Mouse (Mus musculus) cortical plate, adult 2 months (tissue): ENCODE results near the gene Olfr924. TPM values are rescaled to one million over a fixed set of nuclear protein-coding genes. Genes with fewer than 3 reads are reported as not detected.
"Not testable (repeated sequence)": the region's sequence is repeated elsewhere in the genome, so short reads cannot be mapped to it uniquely, and the experiment has no call there.

Experiments used
- H3K27ac ChIP-seq: fragments of 200-500 bp; 2 replicates; pipeline ENCODE4 v1.5.1; 2012; ENCODE audit warnings: low read length, control low read depth, inconsistent platforms; ENCODE audit not compliant: insufficient read depth
- H3K4me1 ChIP-seq: fragments of 200-500 bp; 2 replicates; pipeline ENCODE4 v1.6.1; 2011; ENCODE audit warnings: low read length; ENCODE audit not compliant: control insufficient read depth, insufficient read depth
- H3K4me3 ChIP-seq: fragments of 200-500 bp; 2 replicates; pipeline ENCODE4 v1.5.1; 2011; ENCODE audit warnings: mild to moderate bottlenecking, low read length, control low read depth; ENCODE audit not compliant: insufficient read depth
- CTCF ChIP-seq: fragments of 200-500 bp; IDR thresholded peaks from 2 replicates; pipeline ENCODE4 v1.5.1; 2011; ENCODE audit warnings: mild to moderate bottlenecking, control low read depth, low read length; ENCODE audit not compliant: insufficient read depth; ENCODE audit errors: extremely low read depth
- POLR2A ChIP-seq: fragments of 200-500 bp; IDR thresholded peaks from 2 replicates; pipeline ENCODE4 v1.6.1; 2011; ENCODE audit warnings: mild to moderate bottlenecking, low read length, control low read depth; ENCODE audit not compliant: insufficient read depth; ENCODE audit errors: extremely low read depth
- polyA plus RNA-seq: library from polyadenylated mRNA; depleted of rRNA; stranded (reverse); fragments of >200 nt; gene quantifications from 2 replicates; pipeline ENCODE4 v1.2.3, GENCODE M21; 2012; rRNA removed

Olfr924 gene
- polyA plus RNA-seq, result not detected in 2 replicates

DNA sequence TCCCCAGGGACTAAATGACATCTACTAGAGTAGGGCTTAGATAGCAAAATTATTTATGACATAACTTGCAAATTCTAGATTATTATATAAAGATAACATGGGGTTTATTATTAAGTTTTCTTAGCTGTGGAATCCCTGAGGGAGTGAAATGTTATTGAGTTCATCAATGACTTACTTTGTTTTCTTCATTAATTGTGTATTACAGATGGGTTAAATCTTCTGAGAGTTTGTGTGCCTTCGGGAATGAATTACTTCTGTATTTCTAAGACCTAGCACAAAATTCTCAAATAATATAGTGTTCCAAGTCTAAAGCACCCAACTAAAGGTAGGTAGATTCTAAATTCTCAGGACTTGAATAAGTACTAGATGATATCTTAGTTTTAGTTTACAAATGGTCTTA is at the start of gene Olfr924:
TSS of gene Olfr924 (plus strand) at position 301 of the 400 bp plus-strand sequence.
- no peaks in the 10 kb centered on the region for H3K4me1 ChIP-seq
- H3K4me3 ChIP-seq, result no peak within 1 kb of the TSS
- TF ChIP-seq CTCF (no peak), POLR2A (no peak)
- no peak within 1 kb of the TSS for H3K27ac ChIP-seq

DNA sequence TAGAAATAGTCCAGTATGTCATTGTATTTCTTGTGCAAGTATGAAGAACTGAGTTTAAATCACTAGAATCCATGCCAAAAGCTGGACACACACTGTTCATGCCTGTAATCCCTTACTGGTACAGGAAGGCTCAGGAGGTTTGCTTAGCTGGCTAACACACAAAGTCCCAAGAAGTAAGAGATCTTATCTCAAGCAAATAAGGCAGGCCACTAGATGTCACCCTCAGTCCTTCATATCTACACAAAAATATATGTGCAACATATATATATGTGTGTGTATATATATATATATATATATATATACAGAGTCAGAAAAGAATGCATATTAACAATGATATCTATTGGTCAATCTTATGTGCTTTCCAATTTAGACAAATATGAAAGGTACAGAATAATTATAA is 38.6 kb upstream of the Olfr924 start:
- Histone ChIP-seq H3K4me3 (no peak overlapping the region), H3K27ac (no peak overlapping the region), H3K4me1 (no peaks in the 10 kb centered on the region)
- TF ChIP-seq CTCF (no peak), POLR2A (no peak)

DNA sequence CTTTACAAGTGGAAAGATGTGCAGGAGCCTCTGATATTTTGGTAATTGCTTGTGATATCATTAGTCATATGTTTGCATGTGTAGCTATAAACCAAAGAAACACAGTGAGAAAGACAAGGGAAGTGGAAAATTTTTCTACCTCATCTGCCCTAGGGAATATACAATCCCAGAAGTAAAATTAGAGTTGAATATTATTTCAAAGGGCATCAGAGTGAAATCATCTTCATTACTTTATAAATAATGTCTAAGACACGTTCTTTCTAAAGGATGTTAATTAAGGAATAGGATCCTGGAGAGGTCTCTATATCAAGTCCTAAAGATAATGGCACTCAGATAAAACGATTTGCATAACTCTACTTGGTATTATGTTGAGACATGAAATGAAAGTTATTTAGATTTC is 29.9 kb upstream of the Olfr924 start, which contains the start of gene Olfr922:
TSS of gene Olfr922 (plus strand) at position 301 of the 400 bp plus-strand sequence.
- H3K27ac ChIP-seq, result no peak within 1 kb of the TSS
- no peak within 1 kb of the TSS for H3K4me3 ChIP-seq
- no peaks in the 10 kb centered on the region for H3K4me1 ChIP-seq
- TF ChIP-seq POLR2A (no peak), CTCF (no peak)

DNA sequence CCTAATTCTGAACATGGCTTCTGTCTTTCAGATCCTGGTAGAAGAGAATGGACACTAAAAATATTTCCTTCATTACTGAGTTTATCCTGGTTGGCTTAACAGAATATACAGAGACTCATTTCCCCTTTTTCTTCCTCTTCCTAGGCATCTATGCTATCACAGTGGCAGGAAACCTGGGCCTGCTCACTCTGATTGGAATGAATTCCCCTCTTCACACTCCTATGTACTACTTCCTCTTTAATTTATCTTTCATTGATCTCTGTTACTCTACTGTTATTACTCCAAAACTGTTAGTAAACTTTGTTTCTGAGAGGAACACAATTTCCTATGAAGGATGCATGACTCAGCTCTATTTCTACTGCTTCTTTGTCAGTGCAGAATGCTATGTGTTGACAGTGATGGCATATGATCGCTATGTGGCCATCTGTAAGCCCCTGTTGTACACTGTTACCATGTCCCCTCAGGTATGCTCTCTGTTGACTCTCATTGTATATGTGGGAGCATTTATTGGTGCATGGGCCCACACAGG is 28.7 kb upstream of the Olfr924 start:
- Histone ChIP-seq H3K4me3 (no peak overlapping the region), H3K27ac (no peak overlapping the region), H3K4me1 (no peaks in the 10 kb centered on the region)
- TF ChIP-seq CTCF (no peak), POLR2A (no peak)

DNA sequence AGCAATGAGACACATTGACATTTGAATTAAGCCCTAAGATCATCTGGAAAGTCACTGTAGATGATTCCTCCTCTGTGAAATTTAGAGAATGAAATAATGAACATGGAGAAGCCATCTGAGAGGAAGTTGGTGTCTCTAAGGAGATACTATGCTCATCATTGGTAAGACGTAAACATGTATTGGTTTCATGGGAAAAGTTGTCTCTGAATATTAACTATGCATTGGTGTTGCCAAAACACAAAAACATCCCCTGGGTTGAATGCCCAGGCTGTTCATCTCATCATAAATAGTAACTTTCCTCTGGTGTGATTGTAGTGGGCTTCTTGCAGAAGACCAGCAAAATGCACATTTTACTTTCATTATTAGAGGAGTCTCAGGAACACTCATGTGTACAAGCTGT is 18.0 kb upstream of the Olfr924 start, which contains the start of gene Olfr923:
TSS of gene Olfr923 (plus strand) at position 301 of the 400 bp plus-strand sequence.
- Histone ChIP-seq H3K27ac (no peak within 1 kb of the TSS), H3K4me3 (no peak within 1 kb of the TSS), H3K4me1 (no peaks in the 10 kb centered on the region)
- TF ChIP-seq CTCF (no peak), POLR2A (no peak)

DNA sequence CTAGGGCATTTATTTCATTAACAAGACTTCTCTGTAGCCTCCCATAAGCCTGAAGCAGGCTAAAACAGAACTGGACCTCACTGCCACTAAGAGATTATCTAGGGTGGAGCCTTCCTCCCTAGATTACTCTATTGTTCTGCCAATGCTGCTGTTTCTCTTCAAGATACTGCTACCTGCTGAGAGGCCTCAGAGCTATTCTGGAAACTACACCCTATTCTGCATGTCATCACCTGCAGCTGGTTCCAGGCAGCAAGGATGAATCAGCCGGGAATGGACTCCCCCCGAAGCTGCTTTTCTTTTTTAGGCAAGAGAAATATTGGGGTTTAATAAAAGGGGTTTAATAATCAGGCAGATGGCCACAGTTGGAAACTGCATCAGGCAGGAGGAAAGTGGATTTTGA is 11.2 kb upstream of the Olfr924 start:
- Histone ChIP-seq H3K4me3 (no peak overlapping the region), H3K4me1 (no peaks in the 10 kb centered on the region), H3K27ac (no peak overlapping the region)
- no peak for TF ChIP-seq CTCF
- no peak for TF ChIP-seq POLR2A

DNA sequence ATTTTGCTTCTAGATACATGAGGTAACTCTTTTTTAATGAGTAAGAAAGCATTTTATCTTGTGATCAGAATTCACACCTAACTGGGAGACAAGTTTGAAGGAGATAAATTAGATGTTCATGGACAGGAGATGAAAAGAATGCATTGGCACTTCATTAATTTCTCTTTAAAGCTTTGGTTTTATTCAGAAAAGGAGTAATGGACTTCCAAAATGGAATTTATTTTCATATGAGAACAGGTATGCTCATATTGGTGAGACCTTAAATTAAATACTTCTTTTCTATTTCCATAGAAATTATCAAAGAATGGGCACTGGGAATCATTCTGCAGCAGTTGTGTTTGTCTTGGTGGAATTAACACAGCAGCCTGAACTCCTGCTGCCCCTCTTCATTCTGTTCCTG is 10.5 kb downstream of the Olfr924 start, which contains the start of gene Olfr26:
TSS of gene Olfr26 (plus strand) at position 301 of the 400 bp plus-strand sequence.
- H3K4me3 ChIP-seq, result no peak within 1 kb of the TSS
- no peak for TF ChIP-seq POLR2A
- TF ChIP-seq CTCF, result no peak
- H3K27ac ChIP-seq, result no peak within 1 kb of the TSS
- H3K4me1 ChIP-seq, result no peaks in the 10 kb centered on the region

DNA sequence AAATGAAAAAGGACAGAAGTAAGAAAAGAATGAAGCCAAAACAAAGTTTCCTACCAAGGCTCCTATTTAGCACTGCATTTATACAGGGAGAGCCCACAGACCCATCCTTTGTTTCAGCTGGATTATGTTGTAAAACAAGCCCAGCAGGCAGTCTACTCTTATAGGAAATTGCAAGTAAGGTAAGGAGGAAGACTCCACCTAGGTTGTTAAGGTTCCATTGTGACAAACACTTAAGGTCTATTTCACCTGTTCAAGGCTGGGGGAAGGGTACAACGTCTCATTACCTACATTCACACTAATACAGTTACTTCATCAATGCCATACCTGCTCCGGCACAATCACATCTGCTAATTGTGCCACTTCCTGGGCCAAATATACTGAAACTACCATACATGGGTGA is 30.6 kb downstream of the Olfr924 start:
- not testable (repeated sequence) for H3K4me1 ChIP-seq, H3K4me3 ChIP-seq

DNA sequence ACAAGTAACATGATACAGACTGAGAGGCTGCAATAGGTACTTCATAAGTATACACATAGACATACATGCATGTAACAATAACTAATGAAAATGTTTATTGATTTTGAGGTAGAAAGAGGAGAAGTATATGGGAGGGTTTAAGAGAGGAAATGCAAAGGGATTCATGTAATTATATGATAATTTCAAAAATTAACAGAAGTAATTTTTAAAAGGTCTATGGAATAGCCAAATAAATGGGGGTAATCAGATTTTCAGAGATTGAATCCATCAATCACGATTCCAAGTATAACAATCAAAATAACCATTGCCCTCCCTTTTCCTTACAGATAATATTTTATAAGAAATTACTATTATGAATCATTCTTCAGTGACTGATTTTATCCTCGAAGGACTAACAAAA is 32.6 kb downstream of the Olfr924 start, which contains the start of gene Olfr926:
TSS of gene Olfr926 (plus strand) at position 301 of the 400 bp plus-strand sequence.
- H3K4me1 ChIP-seq, result no peaks in the 10 kb centered on the region
- no peak within 1 kb of the TSS for H3K27ac ChIP-seq
- H3K4me3 ChIP-seq, result no peak within 1 kb of the TSS
- TF ChIP-seq POLR2A, result no peak
- no peak for TF ChIP-seq CTCF

More for the DNA sequence above, 30.6 kb downstream of the Olfr924 start:
- not testable (repeated sequence) for H3K27ac ChIP-seq

Other genes starting within 250 kb of the Olfr924 start
- not detected in 2 replicates for gene Olfr914, start 239.3 kb upstream of the Olfr924 start, polyA plus RNA-seq
- gene Olfr916, start 184.6 kb upstream of the Olfr924 start, polyA plus RNA-seq, result not detected in 2 replicates
- gene Olfr917, start 178.6 kb upstream of the Olfr924 start, polyA plus RNA-seq, result not detected in 2 replicates
- not detected in 2 replicates for gene Olfr918, start 169.8 kb upstream of the Olfr924 start, polyA plus RNA-seq
- not detected in 2 replicates for gene Olfr919, start 140.8 kb upstream of the Olfr924 start, polyA plus RNA-seq
- 8.2 and 9.3 TPM in 2 replicates for gene Vwa5a, start 126.2 kb upstream of the Olfr924 start, polyA plus RNA-seq
- 0.17 and 0.21 TPM in 2 replicates for gene Olfr920, start 92.2 kb upstream of the Olfr924 start, polyA plus RNA-seq
- not detected in 2 replicates for gene Olfr921, start 71.4 kb upstream of the Olfr924 start, polyA plus RNA-seq
- not detected in 2 replicates for gene Olfr922, start 29.8 kb upstream of the Olfr924 start, polyA plus RNA-seq
- not detected in 2 replicates for gene Olfr923, start 17.9 kb upstream of the Olfr924 start, polyA plus RNA-seq
- gene Olfr26, start 10.6 kb downstream of the Olfr924 start, polyA plus RNA-seq, result not detected in 2 replicates
- not detected in 2 replicates for gene Olfr926, start 32.7 kb downstream of the Olfr924 start, polyA plus RNA-seq
- gene Olfr930, start 85.4 kb downstream of the Olfr924 start, polyA plus RNA-seq, result not detected in 2 replicates
- gene Olfr933, start 127.9 kb downstream of the Olfr924 start, polyA plus RNA-seq, result not detected in 2 replicates
- gene Olfr934, start 143.9 kb downstream of the Olfr924 start, polyA plus RNA-seq, result not detected in 2 replicates
- not detected in 2 replicates for gene Olfr935, start 155.2 kb downstream of the Olfr924 start, polyA plus RNA-seq
- not detected in 2 replicates for gene Olfr146, start 178.9 kb downstream of the Olfr924 start, polyA plus RNA-seq
- gene Olfr937, start 220.5 kb downstream of the Olfr924 start, polyA plus RNA-seq, result not detected in 2 replicates
- not detected in 2 replicates for gene Olfr938, start 234.4 kb downstream of the Olfr924 start, polyA plus RNA-seq